7 mouse cellular contexts compared by ENCODE assay signal in genomic region chr2:33870369-33871180, GRCm38 (mm10). TPM values are rescaled to one million over a fixed set of nuclear protein-coding genes. Genes with fewer than 3 reads are reported as not detected.
A peak's percentile ranks its signal among the peaks of the same experiment; 100 is the strongest.
DNase-seq lines count a peak whose midpoint lies in the region; ATAC-seq and TF ChIP-seq lines count a peak whose summit lies in the region.

No protein-coding gene starts in this region.

- peak; percentile 77 for ATAC-seq in kidney, embryonic 16.5 days (ENCODE audit: low FRiP score, low TSS enrichment)
- ATAC-seq in lung, postnatal 0 days = peak; percentile 63
- peak; percentile 56; the same call in 1 of the 2 replicates for ATAC-seq in stomach, embryonic 15.5 days (ENCODE audit: insufficient read depth, low FRiP score, low read depth)

- peaks cover 59% of the 10 kb centered on the region for H3K4me1 ChIP-seq in heart, embryonic 10.5 days
- H3K4me1 ChIP-seq in kidney, embryonic 16.5 days (ENCODE audit: insufficient read depth, low read length) = peaks cover 67% of the 10 kb centered on the region
- peaks cover 57% of the 10 kb centered on the region for H3K4me1 ChIP-seq in lung, postnatal 0 days (ENCODE audit: insufficient read depth, low read depth, low read length)
- peaks cover 34% of the 10 kb centered on the region for H3K4me1 ChIP-seq in stomach, embryonic 15.5 days

- H3K4me3 ChIP-seq in heart, embryonic 10.5 days = no peak overlapping the region
- no peak overlapping the region for H3K4me3 ChIP-seq in kidney, embryonic 16.5 days (ENCODE audit: low read length)
- no peak overlapping the region for H3K4me3 ChIP-seq in lung, postnatal 0 days (ENCODE audit: low read depth, low read length)
- H3K4me3 ChIP-seq in stomach, embryonic 15.5 days (replicated peaks) = no peak overlapping the region

- H3K36me3 ChIP-seq in heart, embryonic 10.5 days = peaks cover 32% of the 10 kb centered on the region
- peaks cover 22% of the 10 kb centered on the region for H3K36me3 ChIP-seq in kidney, embryonic 16.5 days (ENCODE audit: insufficient read depth, low read length)
- no peaks in the 10 kb centered on the region for H3K36me3 ChIP-seq in lung, postnatal 0 days (ENCODE audit: insufficient read depth, low read length)
- peaks cover 8% of the 10 kb centered on the region for H3K36me3 ChIP-seq in stomach, embryonic 15.5 days

- no peaks in the 10 kb centered on the region for H3K9me3 ChIP-seq in heart, embryonic 10.5 days
- H3K9me3 ChIP-seq in kidney, embryonic 16.5 days (ENCODE audit: low read length) = 0 out of 2 replicates have a peak, but pooled peaks cover 3% of the 10 kb centered on the region
- no peaks in the 10 kb centered on the region for H3K9me3 ChIP-seq in lung, postnatal 0 days (ENCODE audit: low read length)
- no peaks in the 10 kb centered on the region for H3K9me3 ChIP-seq in stomach, embryonic 15.5 days

- DNase-seq in MN1 (ENCODE audit: low spot score) = peak; percentile 57
- DNase-seq in adrenal gland, postnatal 14 days = peak; percentile 67
- no peak for DNase-seq in heart, embryonic 10.5 days (ENCODE audit: low spot score)
- DNase-seq in lung, postnatal 0 days (ENCODE audit: low spot score) = peak; percentile 85
- no peak for DNase-seq in urinary bladder, postnatal 10 days (ENCODE audit: low spot score)

- TF ChIP-seq CTCF in lung, postnatal 0 days (IDR thresholded peaks at IDR 0.05) = no peak

- 54% methylated on average over 17 of the region's 17 CpGs for WGBS in heart, embryonic 10.5 days
- 25% methylated on average over 17 of the region's 17 CpGs for WGBS in kidney, embryonic 16.5 days
- WGBS in lung, postnatal 0 days = 44% methylated on average over 17 of the region's 17 CpGs
- 47% methylated on average over 17 of the region's 17 CpGs for WGBS in stomach, embryonic 15.5 days

- peaks cover 29% of the 10 kb centered on the region; the same call in 1 of the 2 replicates for H3K27me3 ChIP-seq in heart, embryonic 10.5 days (ENCODE audit: insufficient read depth, poor library complexity, severe bottlenecking)
- H3K27me3 ChIP-seq in kidney, embryonic 16.5 days (ENCODE audit: insufficient read depth, low read length) = no peaks in the 10 kb centered on the region
- no peaks in the 10 kb centered on the region for H3K27me3 ChIP-seq in lung, postnatal 0 days (replicated peaks; ENCODE audit: insufficient read depth, low read length)
- H3K27me3 ChIP-seq in stomach, embryonic 15.5 days (replicated peaks) = no peaks in the 10 kb centered on the region

- TF ChIP-seq EP300 in lung, postnatal 0 days (IDR thresholded peaks at IDR 0.05) = peak; percentile 80

- peak overlapping the region; percentile 67 for H3K27ac ChIP-seq in heart, embryonic 10.5 days
- peak overlapping the region; percentile 84 for H3K27ac ChIP-seq in kidney, embryonic 16.5 days (ENCODE audit: low read length)
- peak overlapping the region; percentile 54; the same call in 1 of the 2 replicates for H3K27ac ChIP-seq in lung, postnatal 0 days (ENCODE audit: low read length)
- peak overlapping the region; percentile 72 for H3K27ac ChIP-seq in stomach, embryonic 15.5 days

- H3K4me2 ChIP-seq in kidney, embryonic 16.5 days (replicated peaks; ENCODE audit: low read depth, low read length) = no peak overlapping the region
- H3K4me2 ChIP-seq in lung, postnatal 0 days (replicated peaks; ENCODE audit: low read depth, low read length) = 0 out of 2 replicates have a peak overlapping the region, but pooled peaks have one; percentile 11
- no peak overlapping the region for H3K4me2 ChIP-seq in stomach, embryonic 15.5 days

- peak overlapping the region; percentile 5; the same call in 1 of the 2 replicates for H3K9ac ChIP-seq in kidney, embryonic 16.5 days (replicated peaks; ENCODE audit: low read length)
- no peak overlapping the region for H3K9ac ChIP-seq in lung, postnatal 0 days (replicated peaks; ENCODE audit: low read depth)
- H3K9ac ChIP-seq in stomach, embryonic 15.5 days = no peak overlapping the region

RNA-seq across cellular contexts. Expression of gene Mvb12b, which starts 17.2 kb away (rescaled TPM):
- 17.7 and 19.0 TPM in 2 replicates for total RNA-seq in adrenal gland, postnatal 14 days (2021)
- 10.0 and 16.6 TPM in 2 replicates for polyA plus RNA-seq in heart, embryonic 10.5 days (2016; fragmentation: Nextera tagmentation; extraction: Ambion mirVana)
- 14.2 and 16.4 TPM in 2 replicates for polyA plus RNA-seq in kidney, embryonic 16.5 days (2015; fragmentation: Nextera tagmentation; extraction: Ambion mirVana)
- polyA plus RNA-seq in lung, postnatal 0 days (2015; fragmentation: Nextera tagmentation; extraction: Ambion mirVana) = 21.3 and 24.5 TPM in 2 replicates
- polyA plus RNA-seq in stomach, embryonic 15.5 days (2015; fragmentation: Nextera tagmentation; extraction: Ambion mirVana) = 17.8 and 19.9 TPM in 2 replicates

Comparison
In these comparisons a context has a peak if more than half of its experiments do, and no peak if none do; other contexts are left out.
1. DNase-seq: peak in MN1 (single experiment), adrenal gland, postnatal 14 days (single experiment) and lung, postnatal 0 days (single experiment); none in heart, embryonic 10.5 days (single experiment) and urinary bladder, postnatal 10 days (single experiment).
2. Peak in every context shown above with its lines, with median percentiles within 50 percentile points of each other: H3K27ac ChIP-seq and ATAC-seq.